16 mouse cellular contexts compared by ENCODE assay signal in genomic region chr16:35046081-35046775, GRCm38 (mm10).
"Had no signal": no experiment of that assay in that cellular context is flagged by ENCODE, and none has a peak within 500 bp of the region (broad histone marks: within the 10 kb centered on the region; RNA-seq: fewer than 3 reads in every experiment).

No protein-coding gene starts in this region.

- H3K4me3 ChIP-seq: intestine, embryonic 15.5 days; kidney, embryonic 15.5 days; limb, embryonic 12.5 days; limb, embryonic 15.5 days; midbrain, embryonic 13.5 days had no signal

- H3K27me3 ChIP-seq: intestine, embryonic 15.5 days; kidney, embryonic 15.5 days; limb, embryonic 12.5 days; limb, embryonic 15.5 days; midbrain, embryonic 13.5 days had no signal

- H3K36me3 ChIP-seq: intestine, embryonic 15.5 days; limb, embryonic 15.5 days had no signal

- H3K27ac ChIP-seq: intestine, embryonic 15.5 days; kidney, embryonic 15.5 days; limb, embryonic 12.5 days; limb, embryonic 15.5 days; midbrain, embryonic 13.5 days had no signal

- ATAC-seq: intestine, embryonic 15.5 days; midbrain, embryonic 13.5 days; midbrain, embryonic 16.5 days had no signal

- H3K4me2 ChIP-seq: intestine, embryonic 15.5 days; kidney, embryonic 15.5 days; limb, embryonic 12.5 days; limb, embryonic 15.5 days; midbrain, embryonic 13.5 days had no signal

- DNase-seq: kidney, adult 11 months; kidney, adult 8-10 months; kidney, postnatal 10 days; kidney, postnatal 4 days; left cerebral cortex, postnatal 4 days; lung, adult 2 months; lung, postnatal 14 days; lung, postnatal 4 days; thymus, adult 18-20 months; thymus, postnatal 36 days had no signal

- H3K9me3 ChIP-seq: intestine, embryonic 15.5 days; kidney, embryonic 15.5 days; limb, embryonic 12.5 days; limb, embryonic 15.5 days; midbrain, embryonic 13.5 days had no signal

- H3K4me1 ChIP-seq: intestine, embryonic 15.5 days; limb, embryonic 12.5 days had no signal

- H3K9ac ChIP-seq: intestine, embryonic 15.5 days; kidney, embryonic 15.5 days; limb, embryonic 12.5 days; limb, embryonic 15.5 days; midbrain, embryonic 13.5 days had no signal
